Mouse (Mus musculus) kidney, postnatal 4 days (tissue): ENCODE data around the gene Tmem33.

ENCODE experiments used
- DNase-seq, 2 experiments: peaks; one replicate each; pipeline ENCODE4 v3.0.0; 2021; ENCODE audit warnings: mixed read lengths in 2 of 2

Gene Tmem33

DNA sequence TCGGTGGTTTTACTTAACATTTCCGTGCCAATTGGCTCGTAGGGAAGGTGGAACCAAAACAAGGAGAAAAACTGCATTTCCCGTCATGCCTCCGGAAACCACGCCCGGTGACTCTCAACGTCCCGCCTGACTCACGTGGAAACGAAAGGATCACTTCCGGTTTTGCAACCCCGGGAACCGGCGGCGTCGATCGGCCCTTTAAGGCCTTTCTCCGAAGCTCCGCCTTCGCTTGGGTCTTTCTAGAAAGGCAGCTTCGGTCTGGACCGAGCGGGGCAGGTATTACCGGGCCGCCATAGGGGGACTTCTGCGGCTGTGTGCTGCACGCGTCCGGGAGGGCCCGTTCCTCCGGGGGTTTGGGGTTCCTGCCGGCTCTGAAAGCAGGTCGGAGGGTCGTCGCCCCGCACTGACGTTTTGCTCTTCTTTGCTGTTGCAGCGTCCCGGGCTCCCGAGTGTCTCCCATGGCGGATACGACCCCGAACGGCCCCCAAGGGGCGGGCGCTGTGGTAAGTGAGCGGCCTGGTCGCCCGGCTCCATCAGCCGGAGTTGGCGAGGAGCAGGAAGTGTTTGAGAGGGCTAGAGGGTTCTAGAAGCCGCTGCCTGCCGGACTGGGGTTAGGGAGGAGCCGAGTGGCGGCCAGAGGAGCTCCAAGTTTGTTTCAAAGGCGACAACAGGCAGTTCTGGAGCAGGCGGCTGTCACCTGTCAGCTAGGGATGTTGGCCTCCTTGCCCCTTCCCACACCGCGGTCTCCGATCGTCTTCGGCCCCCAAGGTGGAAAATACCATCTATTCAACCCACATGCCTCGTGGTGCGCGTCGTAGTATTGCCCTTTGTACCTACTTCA, at the start of gene Tmem33:
Gene Tmem33, plus strand, starts transcription at position 35 of the 841 bp plus-strand sequence.
- peak; percentile 90 to 94 for DNase-seq

DNA sequence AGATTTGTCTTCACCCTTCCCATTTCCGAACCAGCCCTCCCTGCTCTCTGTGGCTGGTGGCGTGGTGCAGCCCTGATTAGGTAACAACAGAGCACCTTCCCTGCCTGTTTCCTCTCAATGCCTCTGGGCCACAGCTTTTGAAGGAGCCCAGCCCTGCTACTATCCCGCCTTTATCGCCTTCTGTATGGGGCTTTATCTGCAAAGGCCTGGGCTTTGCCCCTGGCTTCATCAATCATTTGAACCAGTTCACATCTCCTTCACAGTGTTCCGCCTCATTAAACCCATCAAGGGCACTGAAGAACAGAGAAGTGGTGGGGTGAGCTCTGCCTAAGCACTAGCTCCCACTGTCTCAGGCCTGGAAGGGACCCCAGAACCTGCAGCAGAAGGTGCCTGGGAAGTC, 47.2 kb upstream of the Tmem33 start:
- DNase-seq = no peak

DNA sequence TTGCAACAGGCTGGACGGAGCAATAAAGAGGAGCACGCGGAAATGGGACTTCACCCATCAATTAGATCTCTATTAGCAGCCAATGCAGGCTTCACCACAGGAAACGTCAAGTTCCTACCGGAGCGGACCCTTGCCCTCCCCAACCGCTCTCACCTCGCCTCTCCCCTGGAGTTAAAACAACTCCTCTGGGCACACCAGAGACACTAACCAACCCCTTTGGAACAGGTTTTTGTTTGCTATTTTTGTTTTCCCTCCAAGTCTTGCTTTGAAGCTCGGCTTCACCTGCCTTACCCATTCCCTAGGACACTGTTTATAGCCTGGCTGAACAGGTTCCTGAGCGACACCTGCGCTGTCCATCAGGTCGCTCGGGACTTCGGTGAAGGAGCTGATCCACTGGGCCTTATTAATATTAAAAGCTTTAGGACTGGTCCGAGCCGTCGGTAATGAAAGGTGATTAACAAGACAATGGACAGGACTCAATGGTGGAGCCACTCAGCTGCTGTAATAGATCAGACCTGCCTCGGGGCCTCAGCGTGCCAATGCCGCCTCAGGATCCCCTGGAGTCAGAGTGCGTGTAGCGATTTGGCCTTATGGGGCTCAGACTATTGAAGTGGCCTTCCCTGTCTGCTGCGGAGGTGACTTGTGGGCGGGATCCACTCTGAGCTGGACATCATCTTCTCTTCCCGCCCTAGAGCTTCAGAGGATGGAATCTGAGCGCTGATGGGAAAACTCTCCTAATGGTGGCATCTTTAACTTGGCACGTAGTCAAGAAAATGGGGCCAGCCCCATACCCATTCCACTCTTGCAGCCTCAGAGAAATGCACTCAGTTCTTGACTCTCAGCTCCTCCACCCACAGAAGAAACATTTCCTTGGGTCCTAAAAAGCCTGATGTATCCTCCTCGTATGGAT, 45.0 kb upstream of the Tmem33 start:
- no peak for DNase-seq

DNA sequence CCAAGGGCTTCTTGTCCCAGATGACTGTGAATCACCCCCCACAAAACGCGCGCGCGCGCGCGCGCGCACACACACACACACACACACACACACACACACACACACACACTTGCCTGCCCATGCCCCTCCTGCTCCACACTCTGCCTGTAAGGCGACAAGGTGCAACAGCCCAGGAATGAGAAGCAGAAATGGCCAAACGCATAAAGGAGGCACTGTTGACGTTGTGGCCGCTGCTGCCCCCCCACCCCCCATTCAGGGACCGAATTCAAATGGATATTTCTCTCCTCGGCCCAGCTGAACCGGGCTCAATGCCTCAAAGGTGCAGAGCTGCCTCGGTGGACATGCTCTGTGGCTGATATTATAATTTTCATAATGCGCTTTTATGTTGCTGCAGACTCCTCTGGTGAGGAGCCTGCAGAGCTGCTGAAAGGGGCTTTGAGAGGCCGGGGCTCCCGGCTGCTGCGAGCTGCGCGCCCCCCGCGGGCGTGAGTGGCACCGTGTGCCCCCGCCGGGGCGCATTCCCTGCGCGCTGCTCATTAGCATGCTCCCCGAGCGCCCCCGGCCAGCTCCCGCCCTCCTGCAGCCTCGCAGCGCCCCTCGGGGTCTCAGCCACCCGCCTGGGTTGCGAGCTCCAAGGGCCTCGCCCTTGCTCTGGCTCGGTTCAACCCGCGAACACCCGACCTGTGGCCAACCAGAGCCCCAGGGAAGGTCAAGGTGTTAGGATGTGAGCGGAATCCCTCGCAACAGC, 44.2 kb upstream of the Tmem33 start:
- DNase-seq = no peak

DNA sequence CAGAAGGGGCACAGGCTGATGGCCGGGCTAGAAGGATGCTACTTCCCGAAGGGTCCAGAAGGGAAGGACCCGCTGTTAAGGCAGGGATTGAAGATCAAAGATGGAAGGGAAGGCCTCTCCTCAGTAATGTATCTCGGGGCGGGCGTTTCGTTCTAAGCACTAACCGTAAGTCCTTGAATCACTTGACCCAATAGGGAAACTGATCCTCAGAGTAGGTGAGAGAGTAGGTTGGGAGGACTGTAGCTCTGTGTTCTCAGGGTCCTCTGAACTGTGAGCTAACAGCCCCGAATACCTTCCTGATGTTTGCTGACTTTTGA, 43.6 kb upstream of the Tmem33 start:
- no peak for DNase-seq

DNA sequence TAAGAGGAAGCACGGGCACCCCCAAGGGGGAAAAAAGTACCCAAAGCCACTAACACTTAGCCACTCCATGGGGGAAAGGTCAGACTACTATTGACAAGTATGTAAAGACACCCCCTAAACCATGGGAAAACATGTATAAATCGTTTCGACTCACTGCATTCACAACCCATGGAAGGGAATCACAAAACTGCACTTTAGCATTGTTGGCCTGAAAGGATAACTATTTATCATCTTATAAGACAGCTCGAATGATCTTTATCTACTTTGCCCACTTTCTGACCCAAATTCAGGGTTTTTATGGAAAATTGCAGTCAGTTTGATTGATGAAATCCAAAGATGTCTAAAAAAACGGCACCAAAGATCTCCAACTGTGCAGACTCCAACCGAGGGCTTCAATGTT, 38.5 kb upstream of the Tmem33 start:
- no peak for DNase-seq

DNA sequence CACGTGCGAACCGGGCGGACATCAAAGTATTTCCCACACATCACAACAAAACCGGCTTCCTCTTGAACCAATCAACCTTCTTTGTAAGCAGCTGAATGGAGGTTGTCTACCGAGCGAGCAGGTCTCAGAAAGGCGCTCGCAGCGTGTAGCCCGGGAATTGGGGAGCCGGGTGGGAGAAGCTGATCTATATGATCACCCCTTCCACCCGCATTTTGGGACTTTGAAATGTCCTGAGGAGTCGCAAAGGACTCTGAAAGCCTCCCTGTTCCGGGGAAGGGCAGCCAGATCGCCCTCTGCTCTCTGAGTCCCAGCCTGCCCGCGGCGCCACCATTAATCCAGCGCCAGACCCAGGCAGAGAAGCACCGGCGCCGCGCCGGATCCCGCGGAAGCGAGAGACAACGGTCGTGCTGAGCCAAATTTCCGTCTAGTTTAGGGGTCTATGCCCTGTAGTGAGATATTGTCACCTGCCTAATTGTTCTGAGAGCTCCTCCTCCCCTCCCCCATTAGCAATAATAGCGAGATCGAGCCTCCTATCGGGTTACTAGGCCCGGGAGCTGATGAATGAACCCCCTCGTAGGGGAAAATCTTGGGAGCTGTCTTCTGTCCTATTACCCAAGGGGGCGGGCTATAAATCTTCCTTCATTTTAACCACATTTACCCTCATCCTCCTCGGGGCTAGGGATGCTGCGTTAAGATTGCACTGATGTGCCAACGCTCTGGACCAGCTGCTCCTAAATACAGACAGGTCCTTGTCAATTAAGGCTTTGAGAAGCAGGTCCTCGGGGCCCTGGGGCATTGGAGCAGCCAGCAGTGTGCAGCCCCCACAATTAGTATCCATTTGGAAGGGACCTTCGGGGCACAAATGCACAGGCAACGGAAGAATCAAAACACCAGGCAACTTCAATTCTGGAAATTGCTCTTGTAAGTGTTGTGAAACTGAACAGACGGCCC, 37.6 kb upstream of the Tmem33 start:
- peak; percentile 41 to 53 for DNase-seq

DNA sequence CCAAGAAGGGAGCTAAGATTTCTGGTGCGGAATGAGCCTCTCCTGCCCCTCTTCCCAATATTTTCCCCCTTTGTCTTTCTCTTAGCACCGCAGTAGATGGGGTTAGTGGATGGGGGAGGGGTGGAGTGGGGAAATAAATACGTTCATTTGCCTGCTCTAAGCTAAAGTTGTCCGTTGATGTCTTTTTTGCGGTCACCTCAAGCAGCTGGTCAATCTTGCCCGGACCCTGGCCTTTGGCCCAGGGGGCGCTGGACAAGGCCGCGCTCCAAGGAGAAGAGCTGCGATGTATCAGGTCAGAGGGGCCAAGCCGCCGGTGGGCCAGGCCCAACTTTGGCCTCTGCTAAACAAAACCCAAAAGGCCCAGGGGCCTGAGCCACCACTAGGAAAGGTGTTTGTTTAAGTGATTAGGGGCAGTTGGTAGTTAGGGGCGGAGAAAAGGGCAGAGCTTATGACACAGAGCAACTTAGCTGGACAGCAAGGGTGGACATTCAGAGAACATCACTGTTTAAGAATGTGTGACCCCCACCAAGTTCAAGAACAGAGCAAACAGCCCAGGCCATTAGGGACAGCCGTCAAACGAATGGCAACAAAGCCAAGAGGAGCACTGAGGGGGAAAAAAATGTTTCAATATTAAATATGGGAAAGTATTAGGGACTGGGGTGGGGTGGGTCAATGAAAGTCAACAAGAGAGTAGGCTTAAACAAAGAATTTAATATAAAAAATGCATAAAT, 36.8 kb upstream of the Tmem33 start:
- no peak for DNase-seq

DNA sequence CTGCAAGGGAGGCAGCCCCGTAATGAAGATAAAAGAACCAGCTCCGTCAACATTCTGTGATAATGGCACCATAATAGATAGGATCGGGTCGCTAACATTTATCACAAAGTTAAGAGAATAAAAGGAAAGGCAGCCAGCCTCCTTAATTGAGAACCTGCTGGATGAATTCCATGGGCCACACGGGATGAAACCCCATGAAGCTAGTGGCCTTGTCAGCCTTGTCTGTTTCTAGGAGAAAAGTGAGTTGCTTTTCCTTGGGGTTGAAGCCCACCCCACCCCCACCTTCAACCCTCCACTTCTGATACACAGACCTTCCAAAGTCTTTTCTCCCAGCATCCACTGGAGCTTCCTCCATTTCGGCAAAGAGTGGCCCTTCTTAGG, 36.3 kb upstream of the Tmem33 start:
- no peak for DNase-seq

DNA sequence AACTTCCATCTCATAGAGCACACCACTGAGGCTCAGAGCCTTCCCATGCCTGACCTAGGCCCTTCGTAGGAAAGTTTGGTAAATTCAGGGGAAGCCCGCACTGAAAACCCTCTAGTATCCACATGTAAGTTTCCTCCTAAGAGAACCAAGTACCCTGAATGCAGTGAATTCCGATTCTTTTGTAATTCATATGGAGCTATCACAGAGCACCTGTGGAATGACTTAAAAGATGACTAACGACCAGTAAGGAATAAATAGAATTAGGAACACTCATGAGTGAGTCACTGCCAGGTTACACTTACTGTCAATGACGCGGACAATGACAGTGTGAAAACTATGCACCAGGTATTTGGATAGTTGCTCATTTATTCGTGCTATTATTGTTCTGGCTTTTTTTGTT, 34.6 kb upstream of the Tmem33 start:
- DNase-seq = no peak

DNA sequence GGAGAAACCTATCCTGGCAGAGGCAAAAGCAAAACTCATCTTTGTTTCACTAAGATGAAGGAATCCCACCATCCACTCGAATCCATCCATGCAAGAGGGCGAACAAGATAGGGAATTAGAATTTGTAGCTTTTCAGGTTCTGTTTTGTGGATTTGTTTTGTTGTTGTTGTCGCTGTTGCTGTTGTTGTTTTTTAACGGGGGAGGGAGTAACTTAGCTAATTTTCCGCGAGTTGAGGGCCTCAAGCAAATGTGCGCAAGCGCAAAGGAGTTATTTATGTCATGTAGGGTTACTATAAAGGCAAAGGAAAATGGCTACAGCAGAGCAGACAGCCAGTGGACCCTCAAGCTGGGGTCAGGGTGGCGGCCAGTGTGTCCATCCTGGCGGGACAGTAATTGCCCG, 33.1 kb upstream of the Tmem33 start:
- DNase-seq = no peak

DNA sequence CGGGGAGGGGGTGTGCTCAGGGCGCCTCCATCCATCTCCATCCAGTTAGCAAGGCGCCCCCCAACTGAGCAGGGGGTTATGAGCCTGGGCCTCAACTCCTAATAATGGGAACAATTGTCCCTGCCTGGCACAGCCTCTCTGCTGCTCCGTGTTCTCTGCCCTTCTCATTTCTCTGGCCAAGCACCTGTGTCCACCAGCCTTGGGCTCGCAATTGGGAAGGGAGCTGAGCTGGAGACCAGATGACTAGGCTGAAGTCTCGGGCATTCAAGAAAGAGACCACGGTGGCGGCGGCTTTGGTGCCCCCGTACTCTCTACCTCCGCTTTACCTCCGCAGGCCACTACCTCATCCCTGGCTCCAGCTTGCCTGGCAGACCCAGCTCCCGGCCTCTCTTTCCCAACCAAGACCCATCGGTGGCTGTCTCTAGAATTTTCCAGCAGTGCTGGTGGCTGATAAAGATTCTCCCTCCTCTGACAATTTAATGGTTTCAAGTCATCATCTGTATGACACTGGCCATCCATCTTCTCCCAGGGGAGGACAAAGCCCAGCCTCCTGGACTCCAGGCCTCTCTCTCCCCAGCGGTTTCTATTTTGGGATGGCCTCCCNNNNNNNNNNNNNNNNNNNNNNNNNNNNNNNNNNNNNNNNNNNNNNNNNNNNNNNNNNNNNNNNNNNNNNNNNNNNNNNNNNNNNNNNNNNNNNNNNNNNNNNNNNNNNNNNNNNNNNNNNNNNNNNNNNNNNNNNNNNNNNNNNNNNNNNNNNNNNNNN, 32.5 kb upstream of the Tmem33 start:
- peak in 1 of 2 experiments; percentile 10 for DNase-seq

DNA sequence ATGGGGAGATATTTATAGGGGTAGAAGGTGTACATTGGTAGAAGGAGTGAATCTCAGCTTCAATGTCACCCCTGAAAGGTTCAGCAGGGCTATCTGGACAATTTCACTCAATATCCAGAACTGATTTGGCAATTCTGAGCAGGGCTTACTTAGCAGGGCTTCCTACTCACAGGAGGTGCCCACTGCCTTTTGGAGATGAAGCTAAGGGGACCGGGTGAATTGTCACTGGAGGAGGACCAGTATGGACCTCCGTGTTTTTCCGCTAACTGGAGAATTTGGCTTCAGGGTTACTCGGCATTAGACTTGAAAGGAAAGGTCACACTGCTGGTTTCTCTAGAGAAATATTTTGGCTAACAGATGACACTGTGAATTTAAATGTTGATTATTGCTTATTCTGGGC, 25.7 kb upstream of the Tmem33 start:
- DNase-seq = no peak

DNA sequence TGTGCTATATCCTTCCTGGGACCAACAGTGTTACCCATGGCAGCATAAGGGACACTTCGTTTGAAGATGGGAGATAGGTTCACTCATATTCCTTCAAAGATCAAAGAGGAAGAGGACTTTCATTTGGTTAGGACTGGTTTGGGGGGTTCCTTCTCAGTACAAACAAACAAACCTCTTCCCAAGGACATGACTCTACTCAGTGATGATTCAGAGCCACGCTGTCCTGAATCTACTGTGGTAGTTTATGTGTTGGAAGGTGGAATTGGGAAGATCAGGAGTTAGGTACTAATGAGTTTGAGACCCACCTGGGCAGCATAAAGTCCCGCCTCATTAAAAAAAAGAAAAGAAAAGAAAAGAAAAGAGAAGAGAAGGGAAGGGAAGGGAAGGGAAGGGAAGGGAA, 24.9 kb upstream of the Tmem33 start:
- DNase-seq = no peak

DNA sequence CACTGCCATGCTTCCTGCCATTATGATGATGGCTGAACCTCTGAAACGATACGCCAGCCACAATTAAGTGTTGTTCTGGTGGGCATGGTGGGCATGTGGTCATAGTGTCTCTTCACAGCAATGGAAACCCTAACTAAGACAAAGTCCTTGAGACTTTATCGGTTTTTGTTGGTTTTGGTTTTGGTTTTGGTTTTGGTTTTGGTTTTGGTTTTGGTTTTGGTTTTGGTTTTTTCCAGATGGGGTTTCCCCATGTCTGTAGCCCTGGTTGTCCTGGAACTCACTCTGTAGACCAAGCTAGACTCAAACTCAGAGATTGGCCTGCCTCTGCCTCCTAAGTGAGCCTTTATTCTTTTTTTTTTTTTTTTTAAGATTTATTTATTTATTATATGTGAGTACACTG, 23.8 kb upstream of the Tmem33 start:
- DNase-seq = no peak

DNA sequence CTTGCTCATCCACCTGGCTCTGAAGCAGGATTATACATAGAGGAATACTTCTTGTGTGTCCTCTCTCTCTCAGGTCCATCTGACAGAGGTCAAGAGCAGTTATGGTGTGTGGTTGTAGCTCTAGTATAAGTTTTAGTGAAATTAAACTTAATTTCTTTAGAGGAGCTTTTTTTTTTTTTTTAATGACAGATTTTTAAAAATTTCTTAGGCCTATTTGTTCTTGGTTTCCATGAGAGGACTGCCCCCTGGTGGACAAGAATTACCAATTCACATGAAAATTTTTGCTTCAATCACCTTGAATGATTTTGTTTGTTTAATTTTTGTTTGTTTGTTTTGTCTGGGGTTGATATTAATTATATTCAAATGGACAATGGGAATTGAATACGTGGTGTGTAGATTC, 22.1 kb upstream of the Tmem33 start:
- DNase-seq = no peak

DNA sequence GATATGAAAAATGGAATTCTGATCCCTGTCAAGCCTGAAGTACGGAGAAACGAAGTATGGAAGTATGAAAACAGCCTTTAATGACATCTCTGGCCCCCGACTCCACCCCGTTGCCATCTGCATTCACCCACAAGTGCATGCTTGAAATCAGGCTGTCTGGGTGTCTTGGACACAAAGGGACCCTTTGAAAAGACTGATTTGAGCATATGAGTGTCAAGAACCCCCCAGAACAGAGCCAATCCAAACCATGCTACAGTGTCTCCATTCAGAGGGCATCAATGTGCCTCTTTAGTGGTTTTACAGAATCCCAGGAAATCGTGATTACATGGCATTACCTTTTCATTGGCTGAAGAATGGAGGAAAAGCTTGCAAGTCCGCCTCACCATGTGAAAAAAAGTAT, 18.7 kb upstream of the Tmem33 start:
- DNase-seq = no peak

DNA sequence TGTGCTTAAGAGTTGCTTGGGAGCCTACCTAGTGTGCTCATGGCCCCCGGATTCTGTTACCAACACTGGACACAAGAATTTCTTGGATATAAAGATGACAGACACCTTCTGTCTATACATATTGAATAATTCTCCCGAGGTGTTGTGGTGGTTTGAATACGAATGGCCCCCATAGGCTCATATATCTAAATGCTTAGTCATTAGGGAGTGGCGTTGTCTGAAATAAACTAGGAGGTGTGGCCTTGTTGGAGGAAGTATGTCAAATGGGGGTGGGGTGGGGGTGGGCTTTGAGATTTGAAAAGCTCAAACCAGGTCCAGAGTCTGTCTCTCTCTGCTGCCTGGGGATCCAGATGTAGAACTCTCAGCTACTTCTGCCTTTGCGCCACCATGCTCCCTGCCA, 17.1 kb upstream of the Tmem33 start:
- no peak for DNase-seq

DNA sequence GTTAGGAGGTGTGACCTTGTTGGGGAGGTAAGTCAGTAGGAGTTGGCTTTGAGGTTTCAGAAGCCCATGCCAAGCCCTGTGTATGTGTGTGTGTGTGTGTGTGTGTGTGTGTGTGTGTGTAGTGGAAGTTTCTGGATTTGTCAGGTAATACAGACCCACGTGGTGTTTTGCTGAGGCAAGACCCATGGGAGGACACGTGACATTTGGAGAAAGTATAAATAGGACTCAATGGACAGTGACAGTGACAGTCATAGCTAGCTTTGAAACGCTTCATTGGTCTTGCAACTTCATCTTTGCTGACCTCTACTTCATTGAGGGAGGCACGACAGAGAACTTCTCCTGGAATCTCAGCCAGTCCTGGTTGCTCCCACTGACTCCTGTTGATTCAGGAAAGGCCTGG, 8.1 kb upstream of the Tmem33 start:
- DNase-seq = no peak

DNA sequence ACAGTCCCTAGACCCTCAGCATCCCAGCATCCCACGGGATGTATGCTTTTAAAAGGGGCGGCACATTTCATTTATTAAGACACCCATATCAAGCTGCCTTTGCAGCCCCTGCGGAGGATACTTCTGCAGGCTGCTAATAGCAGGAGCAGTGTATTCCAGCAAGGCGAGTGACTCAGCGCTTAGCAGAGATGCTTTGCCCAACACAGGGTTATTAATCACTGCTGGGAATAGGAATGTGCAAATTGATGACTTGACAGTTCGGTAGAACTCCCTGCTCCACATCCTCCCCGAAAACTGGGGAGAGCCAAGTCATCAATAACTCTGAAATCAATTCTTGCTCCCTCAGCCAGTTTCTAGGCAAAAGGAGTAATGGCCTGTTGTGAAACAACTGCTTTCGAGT, 4.7 kb upstream of the Tmem33 start:
- no peak for DNase-seq

DNA sequence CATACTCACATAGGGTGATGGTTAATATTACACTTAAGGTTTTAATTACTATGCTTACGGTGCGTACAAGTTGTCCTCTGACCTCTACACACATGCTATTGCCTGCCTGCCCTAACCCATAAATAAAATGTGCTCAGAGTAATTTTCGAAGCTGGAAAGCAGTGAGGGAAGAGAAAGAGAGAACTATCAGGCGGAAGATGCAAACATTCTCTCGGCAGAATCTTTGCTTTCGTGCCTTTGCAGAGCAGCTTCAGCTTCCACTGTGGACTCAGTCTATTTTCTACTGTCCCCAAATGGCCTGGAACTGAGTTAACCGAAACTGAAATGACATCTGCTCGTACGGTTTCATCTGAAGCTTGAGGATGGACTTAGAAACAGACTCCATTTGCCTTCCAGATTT, 1.9 kb upstream of the Tmem33 start:
- DNase-seq = no peak
